ENCODE assay signal across 27 mouse cellular contexts in genomic region chr17:23850028-23850427, GRCm38 (mm10). TPM values are rescaled to one million over a fixed set of nuclear protein-coding genes. Genes with fewer than 3 reads are reported as not detected.
DNase-seq lines count a peak whose midpoint lies in the region; ATAC-seq and TF ChIP-seq lines count a peak whose summit lies in the region.
"Had no signal": no experiment of that assay in that cellular context is flagged by ENCODE, and none has a peak within 500 bp of the region (broad histone marks: within the 10 kb centered on the region; RNA-seq: fewer than 3 reads in every experiment).

No protein-coding gene starts in this region.

- 70% methylated on average over 2 of the region's 2 CpGs for WGBS in forebrain, postnatal 0 days
- 58% methylated on average over 2 of the region's 2 CpGs for WGBS in forebrain, embryonic 11.5 days

- DNase-seq in forebrain, postnatal 0 days = no peak
- no peak for DNase-seq in forebrain, embryonic 11.5 days (ENCODE audit: low spot score)
- no peak for DNase-seq in layer of hippocampus, adult 2 months (ENCODE audit: low spot score in 2 of 2)
- no peak for DNase-seq in layer of hippocampus, adult 11-12 months (ENCODE audit: low spot score)
- DNase-seq in 3T3-L1 (ENCODE audit: low read depth, low spot score) (peak; percentile 29), R1 (ENCODE audit: low read depth, low spot score) (peak; percentile 40)
- DNase-seq in adrenal gland, adult 2 months = no peak
- no peak for DNase-seq in thymus, postnatal 14 days
- DNase-seq: adrenal gland, postnatal 10 days; cerebellum, adult 18-20 months; gastrocnemius, postnatal 10 days; heart, postnatal 14 days; kidney, adult 9 months; layer of hippocampus, postnatal 36 days; right cerebral cortex, postnatal 4 days; thymus, adult 2 months had no signal

- no peaks in the 10 kb centered on the region for H3K36me3 ChIP-seq in forebrain, postnatal 0 days (ENCODE audit: insufficient read depth)
- H3K36me3 ChIP-seq in forebrain, embryonic 11.5 days (ENCODE audit: control insufficient read depth, insufficient read depth, low read length) = no peaks in the 10 kb centered on the region
- H3K36me3 ChIP-seq: embryonic facial prominence, embryonic 12.5 days; hindbrain, embryonic 15.5 days; midbrain, embryonic 10.5 days had no signal

- no peak for ATAC-seq in forebrain, postnatal 0 days
- ATAC-seq in forebrain, embryonic 11.5 days (replicated peaks; ENCODE audit: low FRiP score) = no peak
- ATAC-seq: forebrain, embryonic 16.5 days had no signal

- H3K4me1 ChIP-seq in forebrain, postnatal 0 days (ENCODE audit: insufficient read depth) = no peaks in the 10 kb centered on the region
- no peaks in the 10 kb centered on the region for H3K4me1 ChIP-seq in forebrain, embryonic 11.5 days (replicated peaks; ENCODE audit: control insufficient read depth, insufficient read depth, low read length)
- H3K4me1 ChIP-seq: embryonic facial prominence, embryonic 12.5 days; hindbrain, embryonic 15.5 days; midbrain, embryonic 10.5 days had no signal

- no peaks in the 10 kb centered on the region for H3K27me3 ChIP-seq in forebrain, postnatal 0 days (ENCODE audit: insufficient read depth, low read length)
- H3K27me3 ChIP-seq in forebrain, embryonic 11.5 days (ENCODE audit: control insufficient read depth, insufficient read depth, low read length) = no peaks in the 10 kb centered on the region
- H3K27me3 ChIP-seq: embryonic facial prominence, embryonic 12.5 days; hindbrain, embryonic 15.5 days had no signal

- no peak overlapping the region for H3K9ac ChIP-seq in forebrain, postnatal 0 days
- no peak overlapping the region for H3K9ac ChIP-seq in forebrain, embryonic 11.5 days (ENCODE audit: low read length)
- H3K9ac ChIP-seq: embryonic facial prominence, embryonic 12.5 days; hindbrain, embryonic 15.5 days had no signal

- no peak overlapping the region for H3K27ac ChIP-seq in forebrain, postnatal 0 days (ENCODE audit: low read depth, low read length)
- H3K27ac ChIP-seq in forebrain, embryonic 11.5 days (ENCODE audit: low read depth, low read length) = no peak overlapping the region
- no peak overlapping the region for H3K27ac ChIP-seq in layer of hippocampus, adult 2 months
- H3K27ac ChIP-seq: embryonic facial prominence, embryonic 12.5 days; hindbrain, embryonic 15.5 days; midbrain, embryonic 10.5 days had no signal

- H3K4me2 ChIP-seq in forebrain, postnatal 0 days (ENCODE audit: low read depth) = no peak overlapping the region
- no peak overlapping the region for H3K4me2 ChIP-seq in forebrain, embryonic 11.5 days (ENCODE audit: low read depth, low read length, severe bottlenecking)
- H3K4me2 ChIP-seq: embryonic facial prominence, embryonic 12.5 days; hindbrain, embryonic 15.5 days; liver, embryonic 11.5 days had no signal

- H3K4me3 ChIP-seq in forebrain, postnatal 0 days (ENCODE audit: low read depth, low read length) = no peak overlapping the region
- no peak overlapping the region for H3K4me3 ChIP-seq in forebrain, embryonic 11.5 days (ENCODE audit: low read depth, low read length)
- no peak overlapping the region for H3K4me3 ChIP-seq in layer of hippocampus, adult 2 months
- H3K4me3 ChIP-seq: embryonic facial prominence, embryonic 12.5 days; hindbrain, embryonic 15.5 days; midbrain, embryonic 10.5 days had no signal

- no peaks in the 10 kb centered on the region for H3K9me3 ChIP-seq in forebrain, postnatal 0 days (ENCODE audit: low read length)
- no peaks in the 10 kb centered on the region for H3K9me3 ChIP-seq in forebrain, embryonic 11.5 days (ENCODE audit: control insufficient read depth, low read length)
- H3K9me3 ChIP-seq: embryonic facial prominence, embryonic 12.5 days; hindbrain, embryonic 15.5 days; midbrain, embryonic 10.5 days had no signal

- peak; percentile 32; the same call in 1 of the 2 replicates for TF ChIP-seq CTCF in forebrain, postnatal 0 days (IDR thresholded peaks at IDR 0.05; ENCODE audit: low read depth)
- peak; percentile 55 for TF ChIP-seq CTCF in layer of hippocampus, adult 2 months (conservative IDR thresholded peaks at IDR 0.05)

RNA-seq across cellular contexts. Expression of gene Prss41, which starts 6.1 kb away (rescaled TPM):
- 0.31 and 1.0 TPM in 2 replicates for total RNA-seq in forebrain, postnatal 0 days (2014; rRNA removed)
- polyA plus RNA-seq in forebrain, postnatal 0 days (2015; fragmentation: Nextera tagmentation; extraction: Ambion mirVana) = 1.0 and 1.3 TPM in 2 replicates
- polyA plus RNA-seq in forebrain, embryonic 11.5 days (2014; fragmentation: Nextera tagmentation; extraction: Ambion mirVana) = 2.1 and 2.6 TPM in 2 replicates
- 1 to 10 TPM; 1.9 to 2.2 TPM for total RNA-seq in layer of hippocampus, adult 2 months (2021)
- under 1 TPM; 0.35 to 0.45 TPM for total RNA-seq in adrenal gland, adult 2 months (2021)
- polyA plus RNA-seq in adrenal gland, adult 2 months (2012; rRNA removed) = 0.28 and 0.90 TPM in 2 replicates
- total RNA-seq: common myeloid progenitor, adult 5-6 weeks; gastrocnemius, postnatal 10 days; heart, postnatal 14 days had no signal

RNA-seq across cellular contexts. Expression of gene Prss32, which starts 6.4 kb away (rescaled TPM):
- 0.57 TPM in 1 of 2 replicates, not detected in the other for total RNA-seq in forebrain, postnatal 0 days (2014; rRNA removed)
- polyA plus RNA-seq in forebrain, postnatal 0 days (2015; fragmentation: Nextera tagmentation; extraction: Ambion mirVana) = 0.20 and 0.30 TPM in 2 replicates
- polyA plus RNA-seq in forebrain, embryonic 11.5 days (2014; fragmentation: Nextera tagmentation; extraction: Ambion mirVana) = not detected in 2 replicates
- total RNA-seq in layer of hippocampus, adult 2 months (2021) = not detected
- total RNA-seq in adrenal gland, adult 2 months (2021) = not detected
- polyA plus RNA-seq in adrenal gland, adult 2 months (2012; rRNA removed) = 0.06 TPM in 1 of 2 replicates, not detected in the other
- total RNA-seq: adrenal gland, postnatal 10 days; common myeloid progenitor, adult 5-6 weeks; gastrocnemius, postnatal 10 days; heart, adult 8-10 months; heart, postnatal 14 days; layer of hippocampus, postnatal 36 days; left cerebral cortex, postnatal 36 days had no signal
- polyA plus RNA-seq: embryonic facial prominence, embryonic 12.5 days; forebrain, embryonic 16.5 days; hindbrain, embryonic 15.5 days; liver, embryonic 11.5 days; midbrain, embryonic 10.5 days; neural tube, embryonic 14.5 days had no signal

RNA-seq across cellular contexts. Expression of gene Prss33, which starts 14.2 kb away (rescaled TPM):
- not detected in 2 replicates for total RNA-seq in forebrain, postnatal 0 days (2014; rRNA removed)
- polyA plus RNA-seq in forebrain, postnatal 0 days (2015; fragmentation: Nextera tagmentation; extraction: Ambion mirVana) = not detected in 2 replicates
- polyA plus RNA-seq in forebrain, embryonic 11.5 days (2014; fragmentation: Nextera tagmentation; extraction: Ambion mirVana) = not detected in 2 replicates
- not detected for total RNA-seq in layer of hippocampus, adult 2 months (2021)
- not detected for total RNA-seq in adrenal gland, adult 2 months (2021)
- 0.10 and 0.24 TPM in 2 replicates for polyA plus RNA-seq in adrenal gland, adult 2 months (2012; rRNA removed)
- total RNA-seq: adrenal gland, postnatal 10 days; common myeloid progenitor, adult 5-6 weeks; gastrocnemius, postnatal 10 days; heart, adult 8-10 months; heart, postnatal 14 days; layer of hippocampus, postnatal 36 days; left cerebral cortex, postnatal 36 days had no signal
- polyA plus RNA-seq: C2C12; forebrain, embryonic 16.5 days; liver, embryonic 11.5 days; neural tube, embryonic 14.5 days had no signal

RNA-seq across cellular contexts. Expression of gene Prss21, which starts 17.8 kb away (rescaled TPM):
- not detected in 2 replicates for total RNA-seq in forebrain, postnatal 0 days (2014; rRNA removed)
- polyA plus RNA-seq in forebrain, postnatal 0 days (2015; fragmentation: Nextera tagmentation; extraction: Ambion mirVana) = not detected in 2 replicates
- not detected in 2 replicates for polyA plus RNA-seq in forebrain, embryonic 11.5 days (2014; fragmentation: Nextera tagmentation; extraction: Ambion mirVana)
- total RNA-seq in layer of hippocampus, adult 2 months (2021) = not detected
- not detected for total RNA-seq in adrenal gland, adult 2 months (2021)
- not detected in 2 replicates for polyA plus RNA-seq in adrenal gland, adult 2 months (2012; rRNA removed)
- total RNA-seq: adrenal gland, postnatal 10 days; common myeloid progenitor, adult 5-6 weeks; gastrocnemius, postnatal 10 days; heart, adult 8-10 months; heart, postnatal 14 days; layer of hippocampus, postnatal 36 days; left cerebral cortex, postnatal 36 days had no signal
- polyA plus RNA-seq: C2C12; embryonic facial prominence, embryonic 12.5 days; forebrain, embryonic 16.5 days; hindbrain, embryonic 15.5 days; large intestine, adult 2 months; liver, embryonic 11.5 days; midbrain, embryonic 10.5 days; neural tube, embryonic 14.5 days had no signal

RNA-seq across cellular contexts. Expression of gene Elob, which starts 21.1 kb away (rescaled TPM):
- 1,186 and 1,488 TPM in 2 replicates for total RNA-seq in forebrain, postnatal 0 days (2014; rRNA removed)
- 1,394 and 1,814 TPM in 2 replicates for polyA plus RNA-seq in forebrain, postnatal 0 days (2015; fragmentation: Nextera tagmentation; extraction: Ambion mirVana)
- 1,038 and 1,041 TPM in 2 replicates for polyA plus RNA-seq in forebrain, embryonic 11.5 days (2014; fragmentation: Nextera tagmentation; extraction: Ambion mirVana)
- 100 to 1,000 TPM; 332 to 341 TPM for total RNA-seq in layer of hippocampus, adult 2 months (2021)
- 100 to 1,000 TPM; 447 to 451 TPM for total RNA-seq in adrenal gland, adult 2 months (2021)
- 513 and 552 TPM in 2 replicates for polyA plus RNA-seq in adrenal gland, adult 2 months (2012; rRNA removed)

Comparison
In these comparisons a context has a peak if more than half of its experiments do, and no peak if none do; other contexts are left out.
1. DNase-seq: peak in 3T3-L1 (single experiment) and R1 (single experiment); none in forebrain, postnatal 0 days (single experiment), forebrain, embryonic 11.5 days (single experiment), layer of hippocampus, adult 2 months (0 of 2), layer of hippocampus, adult 11-12 months (single experiment), adrenal gland, adult 2 months (single experiment) and thymus, postnatal 14 days (single experiment).